Mouse (Mus musculus) myocyte (in vitro differentiated cells): Measurements from ENCODE around the gene Neurod4. TPM values are rescaled to one million over a fixed set of nuclear protein-coding genes. Genes with fewer than 3 reads are reported as not detected.
"Not testable (repeated sequence)": the region's sequence is repeated elsewhere in the genome, so short reads cannot be mapped to it uniquely, and the experiment has no call there.

ENCODE experiments used
- H3K27me3 ChIP-seq: one replicate; pipeline ENCODE4 v1.6.1; 2011; ENCODE audit not compliant: control insufficient read depth, insufficient read depth, insufficient read length
- H3K36me3 ChIP-seq: one replicate; pipeline ENCODE4 v1.6.1; 2011; ENCODE audit not compliant: control insufficient read depth, insufficient read depth
- H3K4me2 ChIP-seq: one replicate; pipeline ENCODE4 v1.6.1; 2011; ENCODE audit warnings: low read depth, control low read depth
- H3K4me3 ChIP-seq: one replicate; pipeline ENCODE4 v1.5.1; 2011; ENCODE audit warnings: mild to moderate bottlenecking, control low read depth, moderate library complexity
- H3K79me2 ChIP-seq: one replicate; pipeline ENCODE4 v1.6.1; 2011; ENCODE audit not compliant: control insufficient read depth, insufficient read depth
- H3ac ChIP-seq: one replicate; pipeline ENCODE4 v1.6.1; 2011; ENCODE audit not compliant: control insufficient read depth, insufficient read length
- CEBPB ChIP-seq: IDR thresholded peaks from 2 replicates; pipeline ENCODE4 v1.6.1; 2011; ENCODE audit warnings: mild to moderate bottlenecking, moderate library complexity; ENCODE audit not compliant: poor library complexity, insufficient read depth, severe bottlenecking
- E2F4 ChIP-seq: IDR thresholded peaks from one replicate; pipeline ENCODE4 v1.6.1; 2011; ENCODE audit warnings: mild to moderate bottlenecking, control low read depth, moderate library complexity; ENCODE audit not compliant: insufficient read depth
- MAX ChIP-seq: IDR thresholded peaks from one replicate; pipeline ENCODE4 v1.6.1; 2011; ENCODE audit warnings: low read depth, mild to moderate bottlenecking, control low read depth
- MYOD1 ChIP-seq, 3 experiments: IDR thresholded peaks; one replicate each; pipeline ENCODE4 v1.6.1; 2011; ENCODE audit warnings: control low read depth in 2 of 3, low read depth in 2 of 3, mild to moderate bottlenecking in 2 of 3, moderate library complexity in 1 of 3; ENCODE audit not compliant: insufficient read length in 2 of 3, control insufficient read depth in 1 of 3
- MYOG ChIP-seq, 3 experiments: IDR thresholded peaks; one replicate each; pipeline ENCODE4 v1.6.1; 2011; ENCODE audit warnings: control low read depth in 2 of 3, low read depth in 2 of 3, mild to moderate bottlenecking in 2 of 3; ENCODE audit not compliant: insufficient read length in 2 of 3, control insufficient read depth in 1 of 3, insufficient read depth in 1 of 3
- POLR2A ChIP-seq: IDR thresholded peaks from one replicate; pipeline ENCODE4 v1.6.1; 2011; ENCODE audit warnings: low read depth, mild to moderate bottlenecking, control low read depth, moderate library complexity; ENCODE audit not compliant: insufficient read length
- POLR2AphosphoS2 ChIP-seq: IDR thresholded peaks from one replicate; pipeline ENCODE4 v1.6.1; 2011; ENCODE audit warnings: low read depth, control low read depth; ENCODE audit not compliant: insufficient read length
- REST ChIP-seq: IDR thresholded peaks from one replicate; pipeline ENCODE4 v1.6.1; 2011; ENCODE audit warnings: mild to moderate bottlenecking, control low read depth, moderate library complexity; ENCODE audit not compliant: insufficient read depth, insufficient read length
- SRF ChIP-seq: IDR thresholded peaks from one replicate; pipeline ENCODE4 v1.6.1; 2011; ENCODE audit warnings: low read depth; ENCODE audit not compliant: control insufficient read depth, insufficient read length
- TCF12 ChIP-seq: IDR thresholded peaks from one replicate; pipeline ENCODE4 v1.6.1; 2011; ENCODE audit warnings: mild to moderate bottlenecking, control low read depth; ENCODE audit not compliant: poor library complexity, insufficient read depth, severe bottlenecking
- TCF3 ChIP-seq: IDR thresholded peaks from one replicate; pipeline ENCODE4 v1.6.1; 2011; ENCODE audit warnings: low read depth, control low read depth; ENCODE audit not compliant: insufficient read length
- USF1 ChIP-seq: IDR thresholded peaks from one replicate; pipeline ENCODE4 v1.6.1; 2011; ENCODE audit warnings: low read depth, mild to moderate bottlenecking, control low read depth, moderate library complexity
- polyA plus RNA-seq: library from polyadenylated mRNA; unstranded; fragments of >200 nt; fragmentation: generic; extraction: Trizol; gene quantifications from one replicate; pipeline ENCODE4 v1.2.1, GENCODE M21; 2012; ENCODE audit warnings: missing spikeins

Gene Neurod4
- polyA plus RNA-seq, 1 experiment: not detected

DNA sequence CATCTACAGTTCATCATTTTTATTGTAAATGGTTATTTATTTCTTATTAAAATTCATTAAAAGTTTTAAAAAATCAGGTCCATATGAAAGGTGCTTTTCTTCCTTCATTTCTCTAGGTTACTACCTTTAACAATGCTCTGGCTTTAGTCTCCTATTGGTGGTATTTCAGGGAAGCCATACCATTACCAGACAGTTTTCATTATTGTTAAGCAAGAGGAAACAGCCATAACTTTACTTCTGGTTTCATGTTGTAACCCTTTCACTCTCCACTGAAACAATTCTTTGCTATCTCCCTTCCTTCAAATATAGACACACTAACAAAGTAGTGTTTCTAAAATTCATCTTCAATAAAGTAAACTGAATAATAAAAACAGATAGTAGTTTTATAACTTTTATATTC lies 35.8 kb upstream of the Neurod4 start:
- Histone ChIP-seq H3ac (no peak overlapping the region), H3K4me3 (no peak overlapping the region), H3K27me3 (no peaks in the 10 kb centered on the region), H3K36me3 (no peaks in the 10 kb centered on the region), H3K4me2 (no peak overlapping the region), H3K79me2 (no peaks in the 10 kb centered on the region)
- TF ChIP-seq USF1 (no peak), SRF (no peak), POLR2A (no peak), MAX (no peak), POLR2AphosphoS2 (no peak), TCF3 (no peak), TCF12 (no peak), E2F4 (no peak), CEBPB (no peak), MYOG (IDR thresholded peaks at IDR 0.05; ENCODE audit: control insufficient read depth in 1 of 3, insufficient read depth in 1 of 3, insufficient read length in 2 of 3, low read depth in 2 of 3) (no peak), REST (no peak), MYOD1 (IDR thresholded peaks at IDR 0.05; ENCODE audit: control insufficient read depth in 1 of 3, insufficient read length in 2 of 3, low read depth in 2 of 3) (no peak)

DNA sequence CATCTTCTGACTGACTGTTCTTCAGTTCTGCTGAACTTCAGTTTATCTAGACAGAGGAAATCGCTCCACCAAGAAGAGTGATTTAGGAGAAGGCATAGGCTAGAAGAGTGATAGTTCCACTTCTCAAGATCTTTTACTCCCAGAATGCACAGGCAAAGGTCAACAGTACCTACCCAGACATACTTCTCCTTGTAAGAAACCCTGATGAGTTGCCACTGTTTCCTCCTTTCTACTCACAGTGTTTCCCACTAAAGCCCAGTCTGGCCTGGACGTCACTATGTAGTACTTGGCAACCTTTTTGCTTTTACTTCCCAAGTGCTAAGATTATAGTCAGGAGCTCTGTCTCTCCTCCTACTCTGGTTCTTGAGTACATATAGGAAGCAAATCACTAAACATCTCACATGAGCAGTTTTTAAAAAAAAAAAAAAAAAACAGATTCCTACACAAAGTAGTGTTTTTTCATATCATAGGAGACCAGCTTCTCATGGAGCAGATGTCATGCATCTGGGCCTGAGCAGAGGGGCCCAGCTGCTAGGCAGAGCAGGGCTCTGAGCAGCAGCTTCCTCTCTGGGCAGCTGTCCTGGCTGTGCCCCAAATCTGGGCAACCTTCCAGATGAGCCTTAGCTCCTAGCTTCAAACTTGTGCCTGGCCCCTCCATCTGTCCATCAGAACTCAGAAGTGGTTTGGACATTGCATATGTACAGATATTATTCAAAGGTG lies 34.2 kb upstream of the Neurod4 start:
- no peaks in the 10 kb centered on the region for H3K79me2 ChIP-seq
- no peaks in the 10 kb centered on the region for H3K36me3 ChIP-seq
- no peak overlapping the region for H3ac ChIP-seq
- TF ChIP-seq REST (no peak), MYOG (IDR thresholded peaks at IDR 0.05; ENCODE audit: control insufficient read depth in 1 of 3, insufficient read depth in 1 of 3, insufficient read length in 2 of 3, low read depth in 2 of 3) (peak in 1 of 3 experiments; percentile 13), MYOD1 (IDR thresholded peaks at IDR 0.05; ENCODE audit: control insufficient read depth in 1 of 3, insufficient read length in 2 of 3, low read depth in 2 of 3) (peak in 1 of 3 experiments; percentile 24)
- no peaks in the 10 kb centered on the region for H3K27me3 ChIP-seq
- no peak overlapping the region for H3K4me3 ChIP-seq
- H3K4me2 ChIP-seq: no peak overlapping the region

DNA sequence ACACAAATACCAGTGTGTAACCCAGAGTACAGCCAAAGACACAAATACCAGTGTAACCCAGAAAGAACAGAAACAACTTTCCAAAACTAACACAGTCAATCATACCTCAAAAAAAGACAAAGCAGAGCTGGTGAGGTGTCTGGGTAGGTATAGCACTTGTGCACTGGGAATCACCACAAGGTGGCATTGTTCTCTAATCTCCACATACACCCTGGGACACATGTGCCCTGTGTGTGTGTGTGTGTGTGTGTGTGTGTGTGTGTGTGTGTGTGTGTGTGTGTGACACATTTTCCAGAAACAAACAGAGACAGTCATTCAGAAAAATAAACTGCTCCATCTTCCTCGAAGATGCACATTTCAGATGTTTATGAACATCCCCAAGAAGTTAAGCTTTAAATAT lies 33.5 kb upstream of the Neurod4 start:
- no peak overlapping the region for H3K4me3 ChIP-seq
- H3ac ChIP-seq: no peak overlapping the region
- H3K79me2 ChIP-seq: no peaks in the 10 kb centered on the region
- TF ChIP-seq TCF3 (no peak), POLR2AphosphoS2 (no peak), MYOD1 (IDR thresholded peaks at IDR 0.05; ENCODE audit: control insufficient read depth in 1 of 3, insufficient read length in 2 of 3, low read depth in 2 of 3) (no peak), REST (no peak), POLR2A (no peak), TCF12 (no peak), MAX (no peak), E2F4 (no peak), MYOG (IDR thresholded peaks at IDR 0.05; ENCODE audit: control insufficient read depth in 1 of 3, insufficient read depth in 1 of 3, insufficient read length in 2 of 3, low read depth in 2 of 3) (no peak), CEBPB (no peak), SRF (no peak), USF1 (no peak)
- no peaks in the 10 kb centered on the region for H3K36me3 ChIP-seq
- no peak overlapping the region for H3K4me2 ChIP-seq
- H3K27me3 ChIP-seq: no peaks in the 10 kb centered on the region

DNA sequence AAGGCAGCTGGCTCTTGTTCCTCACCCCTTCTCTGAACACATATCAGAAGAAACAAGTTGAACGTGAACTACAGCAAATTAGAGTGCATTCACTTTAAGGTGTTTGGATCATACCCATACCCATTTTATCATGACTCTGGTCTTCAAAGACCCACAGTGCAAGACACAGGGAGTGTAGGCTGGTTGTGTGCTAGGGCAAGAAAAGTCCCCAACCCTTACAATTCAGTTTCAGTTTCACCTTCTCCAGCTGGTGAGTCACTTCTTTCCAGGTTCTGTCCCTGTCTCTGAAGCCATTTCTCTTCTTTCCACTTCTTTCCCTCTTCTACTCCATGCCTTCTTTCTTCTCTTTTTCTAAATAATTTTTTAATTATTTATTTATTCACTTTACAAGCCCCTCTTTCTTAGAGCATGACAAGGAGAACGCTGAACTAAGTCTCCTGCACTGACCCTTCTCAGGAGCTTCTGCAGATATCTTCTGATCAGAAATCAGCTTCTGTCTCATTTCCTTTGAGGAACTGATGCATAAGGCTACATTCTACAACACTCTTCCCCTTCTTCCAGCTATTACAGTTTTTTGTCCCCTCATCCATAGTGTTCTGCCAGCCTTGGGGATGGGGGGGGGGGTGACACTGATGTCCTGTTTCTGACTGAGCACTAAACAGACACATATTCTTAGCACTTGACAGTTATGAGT lies 31.6 kb upstream of the Neurod4 start:
- TF ChIP-seq SRF (no peak), MYOD1 (IDR thresholded peaks at IDR 0.05; ENCODE audit: control insufficient read depth in 1 of 3, insufficient read length in 2 of 3, low read depth in 2 of 3) (no peak), CEBPB (no peak), REST (no peak), MYOG (IDR thresholded peaks at IDR 0.05; ENCODE audit: control insufficient read depth in 1 of 3, insufficient read depth in 1 of 3, insufficient read length in 2 of 3, low read depth in 2 of 3) (no peak), POLR2AphosphoS2 (no peak), TCF3 (no peak), E2F4 (no peak), TCF12 (no peak), MAX (no peak), USF1 (no peak), POLR2A (no peak)
- Histone ChIP-seq H3K79me2 (no peaks in the 10 kb centered on the region), H3K27me3 (no peaks in the 10 kb centered on the region), H3ac (no peak overlapping the region), H3K36me3 (no peaks in the 10 kb centered on the region), H3K4me3 (no peak overlapping the region), H3K4me2 (peak overlapping the region; percentile 16)

DNA sequence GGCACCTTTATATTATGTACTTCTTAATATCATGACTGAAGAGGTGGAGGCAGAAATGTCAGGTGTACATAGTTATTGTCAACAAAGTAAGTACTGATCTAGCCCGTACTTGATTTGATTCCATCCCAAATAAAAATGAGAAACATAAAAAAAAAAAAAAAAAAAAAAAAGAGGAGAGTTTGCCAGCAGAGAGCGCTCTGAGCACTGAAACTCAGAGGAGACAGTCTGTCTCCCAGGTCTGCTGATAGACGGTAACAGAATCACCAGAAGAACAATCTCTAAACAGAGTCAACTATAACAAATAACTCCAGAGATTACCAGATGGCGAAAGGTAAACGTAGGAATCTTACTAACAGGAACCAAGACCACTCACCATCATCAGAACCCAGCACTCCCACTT lies 24.1 kb upstream of the Neurod4 start:
- not testable (repeated sequence) for H3K27me3 ChIP-seq, H3K36me3 ChIP-seq, H3K4me2 ChIP-seq, H3K79me2 ChIP-seq, H3K4me3 ChIP-seq, H3ac ChIP-seq

DNA sequence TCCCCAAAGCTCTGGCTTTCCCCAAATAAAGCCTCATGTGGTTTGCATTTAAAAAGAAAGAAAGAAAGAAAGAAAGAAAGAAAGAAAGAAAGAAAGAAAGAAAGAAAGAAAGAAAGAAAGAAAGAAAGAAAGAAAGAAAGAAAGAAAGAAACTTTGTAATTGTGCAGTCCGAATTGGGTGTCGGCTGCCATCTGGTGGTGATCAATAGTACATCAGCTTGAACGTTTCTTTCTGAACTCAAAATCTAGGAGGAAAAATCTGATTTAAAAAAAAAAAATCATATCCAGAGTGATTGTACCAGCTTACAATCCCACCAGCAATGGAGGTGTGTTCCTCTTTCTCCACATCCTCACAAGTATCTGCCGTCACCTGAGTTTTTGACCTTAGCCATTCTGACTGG lies 18.7 kb upstream of the Neurod4 start:
- H3K4me3 ChIP-seq, H3K27me3 ChIP-seq: not testable (repeated sequence)

More for the DNA sequence above, 18.7 kb upstream of the Neurod4 start:
- H3ac ChIP-seq, H3K4me2 ChIP-seq, H3K36me3 ChIP-seq, H3K79me2 ChIP-seq: not testable (repeated sequence)
